Mouse (Mus musculus) kidney, embryonic 14.5 days (tissue): ENCODE results near the gene Pth2. TPM values are rescaled to one million over a fixed set of nuclear protein-coding genes. Genes with fewer than 3 reads are reported as not detected.
A peak's percentile ranks its signal among the peaks of the same experiment; 100 is the strongest.
"Not testable (repeated sequence)": the region's sequence is repeated elsewhere in the genome, so short reads cannot be mapped to it uniquely, and the experiment has no call there.

ENCODE experiments used
- ATAC-seq: fragments of 200-750 bp; cut with Nextera tagmentation; 2 replicates; pipeline ENCODE4 v1.8.0; 2017; ENCODE audit warnings: moderate number of reproducible peaks, mild to moderate bottlenecking, moderate TSS enrichment, moderate library complexity; ENCODE audit not compliant: low FRiP score, low TSS enrichment
- H3K27ac ChIP-seq: fragments of 300-500 bp; sonication (generic); 2 replicates; pipeline ENCODE4 v1.5.1; 2014; ENCODE audit warnings: low read depth, mild to moderate bottlenecking, low read length, moderate library complexity, mixed read lengths
- H3K27me3 ChIP-seq: fragments of 300-500 bp; sonication (generic); 2 replicates; pipeline ENCODE4 v1.6.1; 2014; ENCODE audit warnings: mild to moderate bottlenecking, low read length; ENCODE audit not compliant: control insufficient read depth, insufficient read depth
- H3K36me3 ChIP-seq: fragments of 300-500 bp; sonication (generic); 2 replicates; pipeline ENCODE4 v1.6.1; 2014; ENCODE audit warnings: low read length, mixed read lengths; ENCODE audit not compliant: control insufficient read depth, insufficient read depth
- H3K4me1 ChIP-seq: fragments of 300-500 bp; sonication (generic); 2 replicates; pipeline ENCODE4 v1.6.1; 2014; ENCODE audit warnings: low read length, mixed read lengths; ENCODE audit not compliant: control insufficient read depth, insufficient read depth
- H3K4me2 ChIP-seq: fragments of 300-500 bp; sonication (generic); replicated peaks from 2 replicates; pipeline ENCODE4 v1.6.1; 2014; ENCODE audit warnings: low read depth, mild to moderate bottlenecking, low read length
- H3K4me3 ChIP-seq: fragments of 300-500 bp; sonication (generic); 2 replicates; pipeline ENCODE4 v1.5.1; 2014; ENCODE audit warnings: mild to moderate bottlenecking, low read length
- H3K9ac ChIP-seq: fragments of 300-500 bp; sonication (generic); 2 replicates; pipeline ENCODE4 v1.6.1; 2014; ENCODE audit warnings: low read depth, mild to moderate bottlenecking, low read length, moderate library complexity
- H3K9me3 ChIP-seq: fragments of 300-500 bp; sonication (generic); 2 replicates; pipeline ENCODE4 v1.6.1; 2016; ENCODE audit warnings: low read length; ENCODE audit not compliant: control insufficient read depth
- WGBS: fragments of 180-500 bp; shearing (Covaris S2); extraction: QIAGEN DNeasy Blood & Tissue Kit; methylation state at CpG from one replicate; pipeline ENCODE4 v1.1.7; 2014; 5-methylcytosine and 5-hydroxymethylcytosine counted together
- polyA plus RNA-seq: library from polyadenylated mRNA; unstranded; fragments of >200 nt; fragmentation: Nextera tagmentation; extraction: Ambion mirVana; gene quantifications from 2 replicates; pipeline ENCODE4 v1.2.1, GENCODE M21; 2014

The Pth2 gene
- polyA plus RNA-seq, 1 experiment from 2014 or later, result not detected

DNA sequence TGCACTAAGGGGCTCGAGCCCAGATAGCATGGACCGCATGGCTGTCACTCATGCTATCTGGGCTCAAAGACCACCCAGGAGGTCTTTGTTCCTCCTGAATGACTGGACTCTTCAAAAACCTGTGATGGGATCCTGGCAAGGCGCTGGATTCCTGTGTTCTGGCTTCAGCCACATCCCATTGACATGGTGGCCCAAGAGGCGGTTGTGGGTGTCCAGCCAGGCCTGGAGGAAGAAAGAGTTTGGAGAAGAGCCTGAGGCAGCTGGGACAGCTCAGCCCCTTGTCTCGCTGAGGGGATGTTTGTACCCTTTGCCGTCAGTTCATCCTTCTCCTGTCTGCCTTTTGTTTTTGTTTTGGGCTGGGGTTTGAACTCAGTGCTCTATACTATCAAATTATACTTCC is 31.2 kb upstream of the Pth2 start:
- H3K27me3 ChIP-seq, result no peaks in the 10 kb centered on the region
- WGBS, result 53% methylated on average over 6 of the region's 6 CpGs
- H3K9me3 ChIP-seq, result no peaks in the 10 kb centered on the region
- peaks cover 21% of the 10 kb centered on the region for H3K4me1 ChIP-seq
- no peak overlapping the region for H3K4me2 ChIP-seq
- ATAC-seq, result no peak
- H3K27ac ChIP-seq, result peak overlapping the region; percentile 38; the same call in 1 of the 2 replicates
- no peak overlapping the region for H3K9ac ChIP-seq
- H3K36me3 ChIP-seq, result peaks cover 27% of the 10 kb centered on the region
- H3K4me3 ChIP-seq, result no peak overlapping the region

DNA sequence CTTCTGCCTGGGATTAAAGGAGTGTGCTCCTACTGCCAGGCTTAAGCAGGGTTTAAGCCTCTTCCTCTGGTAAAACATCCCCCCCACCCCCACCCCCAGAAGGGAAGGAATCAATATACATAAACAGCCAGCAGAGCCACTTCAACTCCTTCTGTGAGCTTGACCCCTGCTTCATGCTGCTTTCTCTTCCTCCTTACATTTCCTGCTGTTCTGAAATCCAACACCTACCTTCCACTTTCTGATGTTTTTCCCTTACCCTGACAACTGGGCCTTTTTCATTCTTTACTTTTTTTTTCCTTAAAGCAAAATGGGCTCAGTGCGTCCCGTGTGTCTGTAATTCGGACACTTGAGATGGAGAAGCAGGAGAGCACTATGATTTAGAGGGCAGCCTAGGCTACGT is 30.5 kb upstream of the Pth2 start:
- H3K4me3 ChIP-seq, result no peak overlapping the region
- peak overlapping the region; percentile 79; the same call in 1 of the 2 replicates for H3K27ac ChIP-seq
- 28% methylated on average over 4 of the region's 4 CpGs for WGBS
- no peak overlapping the region for H3K4me2 ChIP-seq
- H3K9ac ChIP-seq, result no peak overlapping the region; the same call in 1 of the 2 replicates
- H3K9me3 ChIP-seq, result no peaks in the 10 kb centered on the region
- peaks cover 21% of the 10 kb centered on the region for H3K36me3 ChIP-seq
- H3K4me1 ChIP-seq, result peaks cover 23% of the 10 kb centered on the region
- H3K27me3 ChIP-seq, result no peaks in the 10 kb centered on the region
- no peak for ATAC-seq

DNA sequence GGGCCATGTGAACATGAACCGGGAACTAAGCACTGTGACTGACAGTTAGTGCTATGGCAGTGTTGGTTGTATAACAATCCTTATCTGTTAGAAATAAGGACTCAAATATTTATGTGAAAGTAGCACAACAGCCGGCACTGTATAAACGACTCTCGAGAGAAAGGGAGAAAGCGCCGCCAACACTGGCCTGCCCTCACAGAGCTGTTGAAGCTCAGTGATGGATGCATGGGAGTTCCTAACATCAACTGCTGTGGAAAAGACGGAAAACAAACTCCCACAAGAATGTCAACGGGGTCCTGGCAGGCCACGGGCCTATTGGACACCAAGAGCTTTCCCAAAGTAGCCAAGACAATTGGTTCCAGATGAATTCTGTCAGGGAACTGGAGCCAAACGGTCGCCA is 29.5 kb upstream of the Pth2 start:
- H3K36me3 ChIP-seq, result peaks cover 12% of the 10 kb centered on the region
- peak overlapping the region; percentile 79; the same call in 1 of the 2 replicates for H3K27ac ChIP-seq
- peaks cover 26% of the 10 kb centered on the region for H3K4me1 ChIP-seq
- H3K4me2 ChIP-seq, result no peak overlapping the region
- H3K27me3 ChIP-seq, result no peaks in the 10 kb centered on the region
- no peak overlapping the region for H3K9ac ChIP-seq
- no peak for ATAC-seq
- H3K9me3 ChIP-seq, result no peaks in the 10 kb centered on the region
- no peak overlapping the region for H3K4me3 ChIP-seq
- 20% methylated on average over 11 of the region's 11 CpGs for WGBS

DNA sequence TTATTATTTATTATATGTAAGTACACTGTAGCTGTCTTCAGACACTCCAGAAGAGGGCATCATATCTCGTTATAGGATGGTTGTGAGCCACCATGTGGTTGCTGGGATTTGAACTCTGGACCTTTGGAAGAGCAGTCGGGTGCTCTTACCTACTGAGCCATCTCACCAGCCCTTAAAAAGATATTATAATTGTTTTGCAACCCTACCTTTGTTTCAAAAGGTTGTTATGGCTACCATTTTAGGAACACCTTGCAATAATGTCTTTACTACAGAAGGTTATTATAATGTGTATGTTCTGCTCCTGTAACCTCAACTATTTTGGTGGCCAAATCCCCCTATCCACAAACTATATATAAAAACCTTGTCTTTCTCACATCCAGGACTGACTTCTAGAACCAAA is 27.7 kb upstream of the Pth2 start:
- not testable (repeated sequence) for ATAC-seq, H3K9me3 ChIP-seq, H3K27me3 ChIP-seq, H3K36me3 ChIP-seq, H3K27ac ChIP-seq
- H3K9ac ChIP-seq, result peak overlapping the region; percentile 78; the same call in 1 of the 2 replicates
- WGBS, result 84% methylated on average over 2 of the region's 2 CpGs
- peaks cover 26% of the 10 kb centered on the region for H3K4me1 ChIP-seq
- H3K4me3 ChIP-seq, result peak overlapping the region; percentile 63; the same call in 1 of the 2 replicates
- peak overlapping the region; percentile 75; the same call in 1 of the 2 replicates for H3K4me2 ChIP-seq

DNA sequence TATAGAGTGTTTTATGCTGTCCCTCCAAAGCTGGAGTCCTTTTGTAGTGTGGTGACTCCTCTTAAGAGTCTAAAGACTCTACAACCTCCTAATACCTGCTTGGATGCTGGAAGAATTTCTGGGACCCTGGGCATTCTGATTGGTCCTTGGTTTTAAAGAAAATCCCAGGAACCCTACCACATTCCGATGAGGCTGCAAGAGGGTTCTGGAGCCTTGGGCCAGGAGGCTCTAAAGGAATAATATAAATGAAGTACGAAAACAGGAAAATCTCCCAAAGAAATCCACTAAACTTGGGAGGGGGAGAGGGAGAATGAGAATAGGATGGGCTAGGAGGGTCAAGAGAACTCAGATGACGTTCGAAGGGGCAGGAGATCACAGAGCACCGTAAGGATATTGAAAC is 27.2 kb upstream of the Pth2 start:
- H3K4me3 ChIP-seq, result peak overlapping the region; percentile 63
- no peaks in the 10 kb centered on the region for H3K9me3 ChIP-seq
- peak overlapping the region; percentile 78 for H3K9ac ChIP-seq
- 1% methylated on average over 5 of the region's 5 CpGs for WGBS
- H3K27ac ChIP-seq, result peak overlapping the region; percentile 96
- no peak for ATAC-seq
- H3K4me2 ChIP-seq, result peak overlapping the region; percentile 75
- H3K4me1 ChIP-seq, result peaks cover 26% of the 10 kb centered on the region
- H3K27me3 ChIP-seq, result no peaks in the 10 kb centered on the region
- peaks cover 10% of the 10 kb centered on the region; the same call in 1 of the 2 replicates for H3K36me3 ChIP-seq

DNA sequence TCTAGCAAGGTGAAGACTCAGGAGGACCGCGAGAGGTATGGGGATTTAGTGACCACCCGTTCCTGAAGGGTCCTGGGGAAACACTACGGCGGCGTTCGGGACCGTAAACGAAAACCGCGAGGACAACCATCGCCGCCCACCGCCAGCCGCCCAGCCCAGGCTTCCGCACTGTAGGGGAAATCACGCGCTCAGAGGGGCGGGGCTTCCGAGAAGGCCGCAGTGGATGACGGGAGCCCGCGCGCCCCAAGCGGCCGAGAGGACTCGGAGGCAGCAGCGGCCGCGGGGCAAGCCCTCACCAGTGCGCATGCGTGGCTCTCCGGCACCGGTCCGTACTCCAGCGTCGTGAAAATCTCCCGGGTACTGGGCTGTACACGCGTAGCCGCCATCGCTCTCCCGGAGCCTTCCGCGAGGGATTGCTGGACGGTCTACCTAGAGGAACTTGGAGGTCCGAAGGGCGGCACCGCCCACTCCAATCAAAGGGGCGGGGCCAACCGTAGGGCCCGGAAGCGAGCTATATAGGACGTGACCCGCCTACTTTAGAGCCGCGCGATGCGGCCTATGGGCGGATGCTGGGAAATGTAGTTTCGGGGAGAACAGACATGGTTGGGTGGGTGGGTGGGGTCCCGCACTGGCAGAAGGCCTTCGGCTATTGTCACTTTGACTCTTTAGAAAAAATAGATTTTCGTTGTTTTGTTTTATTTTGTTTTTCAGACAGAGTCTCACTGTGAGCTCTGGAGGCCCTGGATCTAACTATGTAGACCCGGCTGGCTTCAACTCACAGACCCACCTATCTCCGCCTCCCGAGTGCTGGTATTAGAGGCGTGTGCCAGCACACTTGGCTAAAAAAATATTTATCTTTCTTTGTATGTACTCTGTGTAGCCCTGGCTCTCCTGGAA is 26.5 kb upstream of the Pth2 start, which contains the start of the genes Pih1d1 and Aldh16a1:
Gene Pih1d1 (plus strand): TSS at position 208 of the 897 bp plus-strand sequence.
Gene Aldh16a1 (minus strand): TSS at position 489 of the 897 bp plus-strand sequence.
- peaks cover 26% of the 10 kb centered on the region for H3K4me1 ChIP-seq
- peaks cover 12% of the 10 kb centered on the region; the same call in 1 of the 2 replicates for H3K36me3 ChIP-seq
- 5% methylated on average over 69 of the region's 69 CpGs for WGBS
- H3K27me3 ChIP-seq, result no peaks in the 10 kb centered on the region
- H3K4me2 ChIP-seq, result peak within 1 kb of the TSS; percentile 75
- peak within 1 kb of the TSS; percentile 78 for H3K9ac ChIP-seq
- H3K4me3 ChIP-seq, result peak within 1 kb of the TSS; percentile 63
- ATAC-seq, result peak; percentile 94
- peak within 1 kb of the TSS; percentile 96 for H3K27ac ChIP-seq
- no peaks in the 10 kb centered on the region for H3K9me3 ChIP-seq

DNA sequence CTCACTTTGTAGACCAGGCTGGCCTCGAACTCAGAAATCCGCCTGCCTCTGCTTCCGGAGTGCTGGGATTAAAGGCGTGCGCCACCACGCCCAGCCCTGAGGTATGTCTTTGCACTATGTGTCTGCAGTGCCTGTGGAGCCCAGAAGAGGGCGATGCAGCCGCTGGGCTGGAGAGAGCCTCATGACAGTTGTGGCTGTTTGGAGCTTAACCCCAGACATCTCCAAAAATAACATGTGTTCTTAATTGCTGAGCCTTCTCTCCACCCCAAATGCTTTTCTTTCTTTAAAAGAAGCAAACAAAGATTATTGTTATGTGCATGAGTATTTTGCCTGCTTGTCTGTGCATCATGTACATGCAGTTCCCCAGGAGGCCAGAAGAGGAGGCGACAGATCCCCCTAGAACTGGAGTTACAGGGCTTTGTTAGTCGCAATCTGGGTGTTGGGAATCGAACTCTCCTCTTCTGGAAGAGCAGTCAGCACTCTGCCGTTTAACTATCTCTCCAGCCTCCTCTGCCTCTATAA is 25.7 kb upstream of the Pth2 start:
- peaks cover 26% of the 10 kb centered on the region for H3K4me1 ChIP-seq
- no peaks in the 10 kb centered on the region for H3K27me3 ChIP-seq
- no peak overlapping the region for H3K27ac ChIP-seq
- WGBS, result 76% methylated on average over 12 of the region's 12 CpGs
- 0 out of 2 replicates have a peak overlapping the region, but pooled peaks have one; percentile 78 for H3K9ac ChIP-seq
- ATAC-seq, result no peak
- H3K4me2 ChIP-seq, result peak overlapping the region; percentile 39
- H3K9me3 ChIP-seq, result no peaks in the 10 kb centered on the region
- peaks cover 12% of the 10 kb centered on the region; the same call in 1 of the 2 replicates for H3K36me3 ChIP-seq
- H3K4me3 ChIP-seq, result peak overlapping the region; percentile 63

DNA sequence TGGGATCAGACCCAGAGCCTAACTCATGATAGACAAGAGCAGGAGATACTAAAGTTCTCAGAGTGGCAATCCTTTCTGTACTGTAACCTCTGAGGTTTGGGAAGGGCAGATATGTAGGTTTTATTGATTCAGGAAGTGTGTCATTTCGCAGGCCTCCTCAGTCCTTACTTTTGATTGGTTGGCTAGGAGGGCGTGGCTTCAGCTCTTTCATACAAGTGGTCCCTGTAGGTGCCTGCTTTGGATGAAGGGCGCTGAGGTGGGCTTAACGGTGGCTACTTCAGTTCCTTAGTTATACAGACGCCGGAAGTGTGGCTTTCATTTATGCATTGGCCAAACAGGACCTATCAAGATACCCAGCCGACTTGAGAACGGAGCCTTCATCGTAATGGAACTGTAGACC is 25.2 kb upstream of the Pth2 start:
- no peaks in the 10 kb centered on the region for H3K27me3 ChIP-seq
- 87% methylated on average over 9 of the region's 9 CpGs for WGBS
- H3K4me3 ChIP-seq, result no peak overlapping the region
- no peak for ATAC-seq
- H3K9me3 ChIP-seq, result no peaks in the 10 kb centered on the region
- no peak overlapping the region; the same call in 1 of the 2 replicates for H3K4me2 ChIP-seq
- H3K9ac ChIP-seq, result no peak overlapping the region
- H3K27ac ChIP-seq, result no peak overlapping the region
- peaks cover 21% of the 10 kb centered on the region for H3K4me1 ChIP-seq
- peaks cover 13% of the 10 kb centered on the region; the same call in 1 of the 2 replicates for H3K36me3 ChIP-seq
